Mouse (Mus musculus) limb, embryonic 13.5 days (tissue): ENCODE data around the gene Susd6. TPM values are rescaled to one million over a fixed set of nuclear protein-coding genes. Genes with fewer than 3 reads are reported as not detected.
"Not testable (repeated sequence)": the region's sequence is repeated elsewhere in the genome, so short reads cannot be mapped to it uniquely, and the experiment has no call there.

ENCODE experiments used
- ATAC-seq: fragments of 200-750 bp; cut with Nextera tagmentation; 2 replicates; pipeline ENCODE4 v1.8.0; 2017; ENCODE audit warnings: low read depth, moderate number of reproducible peaks, moderate TSS enrichment; ENCODE audit not compliant: low FRiP score
- H3K27ac ChIP-seq: fragments of 300-500 bp; sonication (generic); 2 replicates; pipeline ENCODE4 v1.5.1; 2015; ENCODE audit warnings: inconsistent platforms, mild to moderate bottlenecking, moderate library complexity
- H3K27me3 ChIP-seq: fragments of 300-500 bp; sonication (generic); 2 replicates; pipeline ENCODE4 v1.6.1; 2015; ENCODE audit warnings: mild to moderate bottlenecking, inconsistent platforms
- H3K36me3 ChIP-seq: fragments of 300-500 bp; sonication (generic); 2 replicates; pipeline ENCODE4 v1.6.1; 2015; ENCODE audit warnings: inconsistent platforms, mild to moderate bottlenecking, moderate library complexity
- H3K4me1 ChIP-seq: fragments of 300-500 bp; sonication (generic); 2 replicates; pipeline ENCODE4 v1.6.1; 2015; ENCODE audit warnings: inconsistent platforms
- H3K4me2 ChIP-seq: fragments of 300-500 bp; sonication (generic); replicated peaks from 2 replicates; pipeline ENCODE4 v1.6.1; 2015; ENCODE audit warnings: inconsistent platforms, mild to moderate bottlenecking, moderate library complexity
- H3K4me3 ChIP-seq: fragments of 300-500 bp; sonication (generic); 2 replicates; pipeline ENCODE4 v1.5.1; 2015; ENCODE audit warnings: moderate library complexity, mild to moderate bottlenecking, inconsistent platforms
- H3K9ac ChIP-seq: fragments of 300-500 bp; sonication (generic); 2 replicates; pipeline ENCODE4 v1.6.1; 2015; ENCODE audit warnings: mild to moderate bottlenecking, inconsistent platforms
- H3K9me3 ChIP-seq: fragments of 300-500 bp; sonication (generic); 2 replicates; pipeline ENCODE4 v1.6.1; 2016; ENCODE audit warnings: inconsistent platforms
- WGBS: fragments of 180-500 bp; shearing (Covaris S2); methylation state at CpG from one replicate; pipeline ENCODE4 v1.1.7; 2015; 5-methylcytosine and 5-hydroxymethylcytosine counted together
- polyA plus RNA-seq: library from polyadenylated mRNA; unstranded; fragments of >200 nt; fragmentation: Nextera tagmentation; extraction: Ambion mirVana; gene quantifications from 2 replicates; pipeline ENCODE4 v1.2.1, GENCODE M21; 2015

The Susd6 gene
- polyA plus RNA-seq, 1 experiment from 2014 or later, result 15.7 TPM

- Histone ChIP-seq H3K27ac (no peak overlapping the region), H3K4me1 (peaks cover 9% of the 10 kb centered on the region; the same call in 1 of the 2 replicates), H3K9ac (no peak overlapping the region), H3K27me3 (no peaks in the 10 kb centered on the region), H3K9me3 (no peaks in the 10 kb centered on the region), H3K4me2 (no peak overlapping the region), H3K36me3 (no peaks in the 10 kb centered on the region), H3K4me3 (no peak overlapping the region)
- 59% methylated on average over 1 of the region's 1 CpGs for WGBS
- ATAC-seq, result no peak
Observed at GRCm38 (mm10) chr12:80816380-80817086, 26.2 kb downstream of the Susd6 start.

DNA sequence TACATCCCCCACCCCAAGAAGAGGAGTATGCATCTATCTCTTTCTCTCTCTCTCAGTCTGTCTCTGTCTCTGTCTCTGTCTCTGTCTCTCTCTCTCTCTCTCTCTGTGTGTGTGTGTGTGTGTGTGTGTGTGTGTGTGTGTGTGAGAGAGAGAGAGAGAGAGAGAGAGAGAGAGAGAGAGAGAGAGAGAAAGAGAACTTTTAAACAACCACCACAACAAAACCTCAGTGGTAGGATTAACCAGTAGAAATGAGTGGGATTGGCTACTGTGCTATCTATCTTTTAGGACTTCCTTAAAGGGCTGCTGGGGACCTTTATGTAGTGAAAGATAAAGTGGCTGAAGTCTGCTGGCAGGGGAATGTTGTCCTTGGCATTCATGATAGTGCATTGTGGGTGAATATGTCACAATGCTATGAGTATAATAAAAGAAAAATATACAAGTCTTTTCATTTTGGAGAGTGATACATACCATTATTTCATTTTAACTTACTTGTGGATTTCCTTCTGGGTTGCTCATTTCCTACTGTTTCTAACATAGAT lies 27.5 kb downstream of the Susd6 start:
- H3K9me3 ChIP-seq, result no peaks in the 10 kb centered on the region
- ATAC-seq, result no peak
- H3K36me3 ChIP-seq, result no peaks in the 10 kb centered on the region
- H3K4me3 ChIP-seq, result no peak overlapping the region
- H3K9ac ChIP-seq, result no peak overlapping the region
- no peaks in the 10 kb centered on the region for H3K27me3 ChIP-seq
- H3K27ac ChIP-seq, result no peak overlapping the region
- peaks cover 4% of the 10 kb centered on the region; the same call in 1 of the 2 replicates for H3K4me1 ChIP-seq
- H3K4me2 ChIP-seq, result no peak overlapping the region

GRCm38 (mm10) chr12:80819020-80819419 lies 28.7 kb downstream of the Susd6 start:
- ATAC-seq, result not testable (repeated sequence)
- 49% methylated on average over 2 of the region's 2 CpGs for WGBS

GRCm38 (mm10) chr12:80821312-80822007 lies 31.1 kb downstream of the Susd6 start:
- Histone ChIP-seq H3K4me3 (no peak overlapping the region), H3K27me3 (no peaks in the 10 kb centered on the region), H3K36me3 (no peaks in the 10 kb centered on the region), H3K4me2 (no peak overlapping the region), H3K9me3 (no peaks in the 10 kb centered on the region), H3K4me1 (peaks cover 11% of the 10 kb centered on the region), H3K27ac (no peak overlapping the region), H3K9ac (no peak overlapping the region)
- ATAC-seq, result no peak
- 85% methylated on average over 4 of the region's 4 CpGs for WGBS

More at GRCm38 (mm10) chr12:80819020-80819419, 28.7 kb downstream of the Susd6 start:
- H3K27me3 ChIP-seq, H3K9me3 ChIP-seq, H3K9ac ChIP-seq, H3K4me3 ChIP-seq, H3K4me2 ChIP-seq, H3K36me3 ChIP-seq, H3K4me1 ChIP-seq, H3K27ac ChIP-seq: not testable (repeated sequence)

DNA sequence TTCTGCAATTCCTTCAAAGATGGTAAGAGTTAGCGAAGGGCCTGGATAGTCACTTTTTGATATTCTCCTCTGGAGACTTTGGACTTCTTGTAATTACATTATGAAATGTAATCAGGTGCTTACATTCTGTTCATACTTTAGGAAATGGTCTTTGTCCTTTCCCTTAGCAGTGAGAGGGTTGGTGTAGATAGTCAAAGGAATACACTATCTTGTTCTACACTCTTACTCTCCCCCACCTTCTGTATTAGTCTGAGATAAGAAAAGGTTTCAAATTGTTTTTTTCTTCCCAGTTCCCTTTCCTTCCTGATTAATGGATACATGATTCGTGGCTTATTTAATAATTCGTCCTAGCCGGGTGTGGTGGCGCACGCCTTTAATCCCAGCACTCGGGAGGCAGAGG lies 32.2 kb downstream of the Susd6 start:
- Histone ChIP-seq H3K27me3 (no peaks in the 10 kb centered on the region), H3K36me3 (no peaks in the 10 kb centered on the region), H3K9ac (no peak overlapping the region), H3K4me3 (no peak overlapping the region), H3K4me1 (peaks cover 15% of the 10 kb centered on the region), H3K27ac (no peak overlapping the region), H3K4me2 (no peak overlapping the region), H3K9me3 (no peaks in the 10 kb centered on the region)
- WGBS, result 98% methylated on average over 7 of the region's 7 CpGs
- ATAC-seq, result no peak

- no peak for ATAC-seq
- no peak overlapping the region for H3K4me2 ChIP-seq
Observed at GRCm38 (mm10) chr12:80824202-80824601, 33.9 kb downstream of the Susd6 start.

DNA sequence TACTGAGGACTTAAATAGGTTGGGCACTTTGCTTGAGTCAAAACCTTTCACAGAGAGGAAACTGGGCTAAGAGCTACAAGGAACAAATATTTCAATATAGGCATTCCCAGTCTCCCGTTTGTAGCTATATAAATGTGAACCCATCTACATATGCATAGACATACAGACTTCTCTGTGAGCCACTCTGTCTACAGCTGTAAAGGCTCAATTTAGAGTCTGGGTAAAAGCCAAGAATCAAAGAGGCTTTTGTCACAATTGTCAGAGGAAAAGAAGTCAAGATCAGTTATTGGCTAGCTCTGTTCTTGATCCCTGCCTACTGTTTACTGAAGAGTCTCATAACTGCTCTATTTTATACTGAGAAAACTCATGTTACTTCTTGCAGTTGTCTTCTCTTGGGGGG lies 36.1 kb downstream of the Susd6 start:
- WGBS, result 71% methylated on average over 1 of the region's 1 CpGs

More at GRCm38 (mm10) chr12:80824202-80824601, 33.9 kb downstream of the Susd6 start:
- 54% methylated on average over 1 of the region's 1 CpGs for WGBS
- no peak overlapping the region for H3K9ac ChIP-seq
- peaks cover 11% of the 10 kb centered on the region; the same call in 1 of the 2 replicates for H3K36me3 ChIP-seq
- no peaks in the 10 kb centered on the region for H3K27me3 ChIP-seq
- H3K4me3 ChIP-seq, result no peak overlapping the region
- no peak overlapping the region for H3K27ac ChIP-seq
- H3K9me3 ChIP-seq, result no peaks in the 10 kb centered on the region
- H3K4me1 ChIP-seq, result peaks cover 17% of the 10 kb centered on the region

DNA sequence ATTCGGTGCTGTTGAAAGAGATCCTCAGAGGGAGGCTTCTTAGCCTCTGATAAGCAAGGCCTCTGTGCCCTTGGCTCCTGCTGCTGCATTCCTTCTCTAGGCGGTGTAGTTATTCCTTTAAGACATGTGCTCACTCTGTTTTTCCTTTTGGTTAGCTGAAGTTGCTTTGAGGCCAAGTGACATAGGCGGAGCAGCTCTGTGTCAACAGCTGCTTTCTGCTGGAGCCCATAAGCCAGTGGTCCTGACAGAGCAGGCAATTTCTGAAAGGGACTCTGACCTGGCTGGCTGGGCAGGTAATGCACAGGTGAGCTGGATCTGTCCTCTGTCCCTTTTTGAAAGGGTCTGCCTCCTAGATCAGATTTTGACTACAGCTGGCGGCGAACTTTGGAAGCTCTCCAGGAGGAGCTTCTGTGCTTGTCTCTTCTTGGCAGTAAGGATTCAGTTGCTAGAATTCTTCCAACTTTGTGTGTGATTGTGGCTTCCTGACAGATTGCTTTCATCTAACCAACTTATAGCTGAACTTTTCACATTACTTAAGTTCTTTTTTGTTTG lies 37.2 kb downstream of the Susd6 start:
- peaks cover 13% of the 10 kb centered on the region for H3K4me1 ChIP-seq
- H3K27ac ChIP-seq, result no peak overlapping the region
- ATAC-seq, result no peak
- H3K36me3 ChIP-seq, result peaks cover 11% of the 10 kb centered on the region; the same call in 1 of the 2 replicates
- no peaks in the 10 kb centered on the region for H3K9me3 ChIP-seq
- H3K9ac ChIP-seq, result no peak overlapping the region
- H3K4me2 ChIP-seq, result no peak overlapping the region
- H3K4me3 ChIP-seq, result no peak overlapping the region
- no peaks in the 10 kb centered on the region for H3K27me3 ChIP-seq
- WGBS, result 77% methylated on average over 5 of the region's 5 CpGs

More for the DNA sequence above, 36.1 kb downstream of the Susd6 start:
- Histone ChIP-seq H3K9me3 (no peaks in the 10 kb centered on the region), H3K27me3 (no peaks in the 10 kb centered on the region), H3K27ac (no peak overlapping the region), H3K4me2 (no peak overlapping the region), H3K36me3 (peaks cover 11% of the 10 kb centered on the region; the same call in 1 of the 2 replicates), H3K4me3 (no peak overlapping the region), H3K4me1 (peaks cover 17% of the 10 kb centered on the region), H3K9ac (no peak overlapping the region)
- no peak for ATAC-seq

DNA sequence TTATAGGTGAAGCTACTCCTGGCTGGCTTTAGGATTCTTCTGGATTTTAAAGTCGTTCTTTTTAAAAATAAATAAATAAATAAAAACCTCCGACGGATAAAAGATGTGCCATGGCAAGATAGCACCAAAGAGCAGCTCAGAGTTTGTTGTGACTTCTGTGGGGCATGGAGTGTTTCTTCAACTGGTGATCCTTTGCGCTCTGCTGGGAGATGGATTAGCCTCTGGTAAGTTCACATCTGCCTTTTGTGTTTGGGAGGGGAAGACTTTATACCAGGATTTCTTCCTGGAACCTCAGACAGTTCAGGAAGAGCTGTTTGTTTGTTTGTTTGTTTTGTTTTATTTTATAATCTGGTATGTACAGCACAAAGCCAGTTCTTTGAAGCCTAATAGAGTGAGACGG lies 37.7 kb downstream of the Susd6 start:
- 88% methylated on average over 5 of the region's 5 CpGs for WGBS
- peaks cover 13% of the 10 kb centered on the region for H3K4me1 ChIP-seq

GRCm38 (mm10) chr12:80828951-80829350 lies 38.6 kb downstream of the Susd6 start:
- Histone ChIP-seq H3K9me3 (no peaks in the 10 kb centered on the region), H3K4me3 (no peak overlapping the region), H3K4me1 (peaks cover 13% of the 10 kb centered on the region), H3K27ac (no peak overlapping the region), H3K27me3 (no peaks in the 10 kb centered on the region), H3K9ac (no peak overlapping the region), H3K4me2 (no peak overlapping the region), H3K36me3 (peaks cover 11% of the 10 kb centered on the region; the same call in 1 of the 2 replicates)
- no peak for ATAC-seq
- 95% methylated on average over 2 of the region's 2 CpGs for WGBS

More for the DNA sequence above, 37.7 kb downstream of the Susd6 start:
- no peak overlapping the region for H3K9ac ChIP-seq
- no peaks in the 10 kb centered on the region for H3K27me3 ChIP-seq
- ATAC-seq, result no peak
- H3K36me3 ChIP-seq, result peaks cover 11% of the 10 kb centered on the region; the same call in 1 of the 2 replicates
- H3K4me2 ChIP-seq, result no peak overlapping the region
- H3K4me3 ChIP-seq, result no peak overlapping the region
- H3K27ac ChIP-seq, result no peak overlapping the region
- no peaks in the 10 kb centered on the region for H3K9me3 ChIP-seq

GRCm38 (mm10) chr12:80830211-80830610 lies 39.9 kb downstream of the Susd6 start:
- no peaks in the 10 kb centered on the region for H3K9me3 ChIP-seq
- no peak overlapping the region for H3K27ac ChIP-seq
- no peak overlapping the region for H3K4me3 ChIP-seq
- no peak overlapping the region for H3K9ac ChIP-seq
- ATAC-seq, result no peak
- peaks cover 11% of the 10 kb centered on the region; the same call in 1 of the 2 replicates for H3K36me3 ChIP-seq
- whole genome bisulfite sequencing, result 77% methylated on average over 2 of the region's 2 CpGs
- H3K4me2 ChIP-seq, result no peak overlapping the region
- no peaks in the 10 kb centered on the region for H3K27me3 ChIP-seq
- H3K4me1 ChIP-seq, result peaks cover 13% of the 10 kb centered on the region

- H3K4me2 ChIP-seq, result no peak overlapping the region
- WGBS, result 83% methylated on average over 2 of the region's 2 CpGs
- H3K4me1 ChIP-seq, result peaks cover 12% of the 10 kb centered on the region
- H3K27ac ChIP-seq, result no peak overlapping the region
- no peaks in the 10 kb centered on the region for H3K9me3 ChIP-seq
- no peaks in the 10 kb centered on the region for H3K27me3 ChIP-seq
- no peak overlapping the region for H3K9ac ChIP-seq
- ATAC-seq, result no peak
- H3K36me3 ChIP-seq, result peaks cover 11% of the 10 kb centered on the region; the same call in 1 of the 2 replicates
- no peak overlapping the region for H3K4me3 ChIP-seq
Observed at GRCm38 (mm10) chr12:80830820-80831219, 40.5 kb downstream of the Susd6 start.
